Comparison of ENCODE assay signal across 18 mouse cellular contexts in genomic region chr13:109592192-109592797, GRCm38 (mm10).
"Had no signal": no experiment of that assay in that cellular context is flagged by ENCODE, and none has a peak within 500 bp of the region (broad histone marks: within the 10 kb centered on the region; RNA-seq: fewer than 3 reads in every experiment).

No protein-coding gene starts in this region.

- H3K4me1 ChIP-seq: midbrain, embryonic 10.5 days; midbrain, embryonic 12.5 days; neural tube, embryonic 13.5 days; neural tube, embryonic 15.5 days had no signal

- H3K9ac ChIP-seq: lung, embryonic 14.5 days; midbrain, embryonic 12.5 days; neural tube, embryonic 13.5 days; neural tube, embryonic 15.5 days had no signal

- H3K4me2 ChIP-seq: lung, embryonic 14.5 days; midbrain, embryonic 12.5 days; neural tube, embryonic 13.5 days; neural tube, embryonic 15.5 days had no signal

- H3K4me3 ChIP-seq: midbrain, embryonic 10.5 days; midbrain, embryonic 12.5 days; myocyte; neural tube, embryonic 13.5 days; neural tube, embryonic 15.5 days had no signal

- H3K27me3 ChIP-seq: midbrain, embryonic 12.5 days; neural tube, embryonic 13.5 days; neural tube, embryonic 15.5 days had no signal

- H3K36me3 ChIP-seq: midbrain, embryonic 10.5 days; midbrain, embryonic 12.5 days; neural tube, embryonic 13.5 days; neural tube, embryonic 15.5 days had no signal

- ATAC-seq: midbrain, embryonic 16.5 days had no signal

- DNase-seq: lung, embryonic 14.5 days; lung, postnatal 10 days; lung, postnatal 4 days; midbrain, embryonic 14.5 days; retina, postnatal 1 day; right cerebral cortex, adult 18-20 months; right cerebral cortex, postnatal 25 days; right cerebral cortex, postnatal 4 days; spleen, adult 18-20 months; thymus, adult 18-20 months; thymus, postnatal 14 days; thymus, postnatal 36 days had no signal

- H3K27ac ChIP-seq: midbrain, embryonic 10.5 days; midbrain, embryonic 12.5 days; neural tube, embryonic 13.5 days; neural tube, embryonic 15.5 days had no signal

- H3K9me3 ChIP-seq: midbrain, embryonic 10.5 days; midbrain, embryonic 12.5 days; neural tube, embryonic 13.5 days; neural tube, embryonic 15.5 days had no signal
